Mouse (Mus musculus): ENCODE data around the gene Inca1.

DNA sequence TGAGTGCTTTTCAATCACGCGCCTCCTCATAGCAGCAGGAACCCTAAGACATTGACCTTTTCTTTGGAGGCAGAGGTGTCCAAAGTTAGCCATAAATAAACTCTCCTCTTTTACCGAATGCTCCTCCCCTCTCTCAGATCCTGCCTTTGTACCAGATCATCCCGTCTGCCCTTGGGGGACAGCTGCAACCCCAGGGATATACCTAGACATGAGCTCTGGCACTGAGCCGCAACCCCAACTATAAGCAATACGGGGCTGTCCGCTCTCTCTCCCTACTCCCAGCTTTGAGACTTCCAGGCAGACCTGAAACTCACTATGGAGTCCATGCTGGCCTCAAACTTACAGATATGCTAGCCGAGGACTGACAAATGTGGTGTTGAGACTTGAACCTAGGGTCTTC lies 33.3 kb downstream of the Inca1 start:
- no peak for TF ChIP-seq CTCF (IDR thresholded peaks at IDR 0.05; ENCODE audit: low read depth)
- no peak for TF ChIP-seq EP300 (IDR thresholded peaks at IDR 0.05; ENCODE audit: low read depth)
